Mouse (Mus musculus) cerebellum, adult 9-11 months (tissue): Measurements from ENCODE around the gene Lime1.
A peak's percentile ranks its signal among the peaks of the same experiment; 100 is the strongest.

Experiments
- DNase-seq: peaks from one replicate; pipeline ENCODE4 v3.0.0; 2022

Lime1 gene

DNA sequence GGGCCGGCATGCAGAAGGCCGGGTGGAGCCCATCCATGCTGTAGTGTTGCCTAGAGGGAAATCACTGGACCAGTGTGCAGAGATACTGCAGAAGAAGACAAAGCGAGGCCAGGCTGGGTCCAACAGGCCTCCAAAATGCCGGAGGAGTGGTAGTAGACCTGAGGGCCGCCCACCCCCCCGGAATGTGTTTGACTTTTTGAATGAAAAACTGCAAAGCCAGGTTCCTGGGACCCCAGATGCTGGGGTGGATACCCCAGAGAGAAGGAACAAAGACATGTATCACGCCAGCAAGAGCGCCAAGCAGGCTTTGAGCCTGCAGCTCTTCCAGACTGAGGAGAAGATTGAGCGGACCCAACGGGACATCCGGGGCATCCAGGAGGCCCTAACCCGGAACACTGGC lies at the start of gene Lime1:
TSS of gene Lime1 (plus strand) at position 301 of the 400 bp plus-strand sequence.
- no peak for DNase-seq

- DNase-seq, result no peak
These were observed 47.3 kb upstream of the Lime1 start for GRCm38 (mm10) chr2:181332542-181332941.

DNA sequence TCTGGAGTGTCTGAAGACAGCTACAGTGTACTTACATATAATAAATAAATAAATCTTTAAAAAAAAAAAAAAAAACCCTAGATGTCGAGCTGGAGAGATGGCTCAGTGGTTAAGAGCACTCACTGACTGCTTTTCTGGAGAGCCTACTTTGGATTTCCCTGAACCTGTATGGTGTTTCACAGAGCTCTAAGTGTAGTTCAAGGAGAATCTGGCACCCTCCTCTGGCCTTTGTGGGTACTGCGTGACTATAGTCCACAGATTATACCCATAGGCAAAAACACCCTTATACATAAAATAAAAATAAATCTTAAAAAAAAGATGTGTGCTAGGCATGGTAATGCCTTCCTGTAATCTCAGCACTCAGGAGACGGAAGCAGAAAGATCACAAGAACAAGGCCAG lies 45.9 kb upstream of the Lime1 start:
- peak; percentile 66 for DNase-seq

GRCm38 (mm10) chr2:181340426-181340825 lies 39.5 kb upstream of the Lime1 start:
- peak; percentile 71 for DNase-seq

DNA sequence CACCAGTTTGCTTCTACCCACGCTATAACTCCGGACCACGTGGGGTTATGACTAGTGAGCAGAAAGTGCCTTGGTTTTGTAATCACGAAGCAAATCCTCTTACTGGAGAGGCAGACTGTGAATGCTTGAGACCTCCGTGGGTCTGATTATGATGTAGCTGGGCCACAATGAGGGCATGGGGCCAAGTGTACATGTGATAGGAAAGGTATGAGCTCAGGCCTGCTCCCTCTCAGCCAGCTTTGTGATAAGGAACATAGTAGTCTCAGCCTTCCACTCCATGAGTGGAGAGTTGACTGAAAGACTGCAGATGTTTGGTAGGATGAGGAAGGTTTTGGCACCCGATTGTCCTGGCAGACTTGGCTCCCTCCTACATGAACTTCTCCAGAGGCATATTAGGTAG lies 37.1 kb upstream of the Lime1 start:
- no peak for DNase-seq

GRCm38 (mm10) chr2:181356780-181357179 lies 23.1 kb upstream of the Lime1 start:
- DNase-seq, result no peak

DNA sequence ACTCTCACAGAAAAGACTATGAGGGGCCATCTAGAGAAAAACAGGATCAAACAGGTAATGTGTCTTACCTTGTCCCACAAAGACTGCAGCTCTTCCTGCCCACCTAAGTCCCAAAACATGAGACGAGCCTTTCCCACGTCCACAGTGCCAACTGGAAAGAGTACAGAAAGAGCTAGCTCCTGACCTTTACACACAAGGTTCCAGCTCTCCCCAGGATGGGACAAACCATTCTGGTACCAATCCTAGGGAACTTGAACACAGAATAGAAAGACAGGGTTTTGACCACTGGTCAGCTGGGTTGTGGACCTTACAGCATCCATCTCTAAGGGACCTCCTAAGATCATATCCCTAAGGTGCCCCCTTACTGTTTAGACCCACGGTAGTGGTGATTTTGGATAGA lies 15.9 kb upstream of the Lime1 start:
- no peak for DNase-seq

GRCm38 (mm10) chr2:181364487-181364859 lies 15.4 kb upstream of the Lime1 start:
- DNase-seq, result no peak

DNA sequence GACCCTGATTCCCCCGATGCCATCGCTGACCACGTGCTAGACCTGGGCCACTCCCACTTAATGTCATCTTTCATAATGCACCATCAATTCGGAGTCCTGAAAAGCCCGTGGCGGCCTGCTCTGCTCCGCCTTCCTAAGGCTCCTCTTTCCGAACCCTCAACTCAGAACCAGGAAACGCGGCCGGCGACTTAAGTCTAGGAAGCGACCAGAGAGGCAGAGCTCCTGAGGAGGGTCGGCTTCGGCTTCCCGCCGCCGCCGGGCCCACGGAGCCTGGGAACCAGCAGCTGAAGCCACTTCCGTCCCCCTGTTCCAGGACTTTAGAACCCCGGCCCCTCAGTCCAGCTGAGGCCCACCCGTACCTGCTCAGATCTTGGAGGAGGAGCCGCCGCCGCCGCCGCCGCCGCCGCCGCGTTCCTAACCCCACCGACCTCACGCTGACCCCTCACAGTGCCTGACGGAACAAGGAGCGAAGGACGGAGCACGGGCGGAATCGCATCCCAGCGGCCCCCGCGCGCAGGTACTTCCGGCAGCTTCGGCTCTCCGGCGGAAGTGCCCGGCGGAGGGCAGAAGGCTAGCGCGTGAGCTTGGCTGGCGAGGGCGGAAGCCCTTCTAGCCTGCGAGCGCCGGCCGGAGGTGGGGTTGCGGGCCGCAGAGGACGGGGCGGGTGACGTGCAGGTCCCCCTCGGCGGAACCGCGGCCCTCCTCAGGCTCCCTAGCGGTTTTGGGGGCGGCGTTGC lies 14.8 kb upstream of the Lime1 start, which contains the start of the genes Zgpat and Arfrp1:
TSS of gene Zgpat (plus strand) at position 69 of the 737 bp plus-strand sequence.
TSS of gene Arfrp1 (minus strand) at position 545 of the 737 bp plus-strand sequence.
- DNase-seq, result peak; percentile 90

- DNase-seq, result no peak
These were observed 14.2 kb upstream of the Lime1 start for GRCm38 (mm10) chr2:181365655-181366075.

- no peak for DNase-seq
These were observed 9.9 kb upstream of the Lime1 start for GRCm38 (mm10) chr2:181370001-181370400.

DNA sequence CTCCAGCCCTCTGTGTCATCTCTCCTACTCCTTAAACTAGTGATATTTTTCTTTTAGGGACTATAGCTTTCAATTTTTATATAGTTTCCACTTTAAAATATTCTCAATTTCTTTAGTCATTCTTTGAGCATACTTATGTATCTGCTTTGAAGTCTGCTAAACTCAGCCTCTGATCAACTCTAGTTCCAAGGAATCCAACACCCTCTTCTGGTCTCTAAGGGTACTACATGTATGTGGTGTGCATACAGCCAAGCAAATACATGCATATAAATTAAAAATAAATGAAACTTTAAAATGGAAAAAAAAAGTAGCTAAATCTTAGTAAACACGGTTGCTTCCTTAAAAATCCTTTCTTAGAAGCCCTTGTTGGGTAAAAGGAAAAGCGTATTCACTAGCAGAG lies 4.1 kb upstream of the Lime1 start:
- DNase-seq, result no peak

DNA sequence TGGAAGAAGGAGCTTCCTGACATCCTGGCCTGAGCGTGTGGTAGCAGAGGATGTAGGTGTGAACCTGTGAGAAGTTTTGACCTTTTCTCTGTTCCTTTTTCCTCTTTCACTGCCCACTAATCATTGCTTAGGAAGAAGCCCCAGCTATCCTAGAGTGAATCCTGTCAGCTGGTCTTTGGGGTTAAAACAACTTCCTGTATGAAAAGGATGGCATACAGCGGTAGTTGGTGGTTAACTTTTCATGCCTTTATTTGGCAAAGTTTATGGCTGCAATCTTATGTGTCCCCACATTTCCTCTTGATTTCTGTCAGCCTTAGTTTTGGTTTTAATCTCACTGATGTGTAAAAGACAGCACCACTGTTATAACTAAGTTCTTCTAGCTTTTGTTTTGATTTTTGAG lies 2.6 kb upstream of the Lime1 start:
- no peak for DNase-seq

DNA sequence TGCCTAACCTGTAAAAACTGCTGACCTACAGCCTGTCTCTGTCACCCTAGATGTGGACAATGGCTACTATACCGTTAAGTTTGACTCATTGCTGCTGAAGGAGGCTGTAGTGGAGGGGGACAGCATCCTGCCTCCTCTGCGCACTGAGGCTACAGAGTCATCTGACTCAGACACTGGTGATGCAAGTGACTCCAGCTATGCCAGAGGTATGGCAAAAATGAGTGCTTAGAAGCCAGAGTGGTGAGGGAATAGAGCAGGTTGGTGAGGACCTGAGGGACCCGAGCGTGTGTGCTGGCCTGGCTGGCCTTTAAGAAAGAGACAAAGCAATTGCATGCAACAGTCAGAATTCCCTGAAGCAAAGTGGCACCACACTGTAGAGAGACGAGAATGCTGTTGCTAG lies 1.2 kb upstream of the Lime1 start:
- DNase-seq, result no peak

DNA sequence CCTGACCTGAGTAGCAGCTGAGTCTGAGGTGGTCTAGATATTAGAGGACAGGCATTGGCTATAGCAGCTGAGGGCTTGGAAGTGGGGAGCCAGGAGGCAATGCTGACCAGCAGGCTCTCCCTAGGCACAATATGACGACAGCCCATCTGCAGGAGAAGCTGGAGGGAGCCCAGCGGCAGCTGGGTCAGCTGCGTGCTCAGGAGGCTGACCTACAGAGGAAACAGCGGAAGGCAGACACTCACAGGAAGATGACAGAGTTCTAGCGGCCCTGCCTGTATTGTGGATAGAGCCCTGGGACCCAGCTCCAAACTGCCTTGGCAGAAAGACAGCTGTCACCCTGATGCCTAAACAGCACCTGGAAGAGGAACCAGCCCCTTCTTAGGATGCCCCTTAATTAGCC lies 373 bp downstream of the Lime1 start:
- no peak for DNase-seq

DNA sequence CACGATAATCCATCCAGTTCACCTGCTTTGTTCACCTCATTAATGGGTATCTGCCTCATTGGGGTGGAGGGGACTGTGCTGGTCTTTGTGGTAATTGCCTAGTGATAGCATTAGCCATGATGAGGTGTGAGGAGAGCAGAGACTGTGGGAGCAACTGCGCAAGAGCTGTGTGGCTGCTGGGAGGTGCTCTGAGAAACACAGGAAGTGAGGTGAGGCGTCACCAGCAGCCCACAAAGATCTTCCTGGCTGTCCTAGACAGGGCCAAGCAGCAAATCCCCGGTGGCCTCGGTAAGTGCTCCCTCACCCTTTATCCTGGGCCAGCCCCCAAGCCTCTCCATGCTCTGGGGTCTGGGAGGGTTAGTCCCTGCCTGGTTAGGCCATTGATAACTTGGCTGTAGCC lies 1.2 kb downstream of the Lime1 start:
- DNase-seq, result no peak

- no peak for DNase-seq
These were observed 1.9 kb downstream of the Lime1 start for GRCm38 (mm10) chr2:181381631-181382306.

GRCm38 (mm10) chr2:181384463-181384862 lies 4.6 kb downstream of the Lime1 start:
- peak; percentile 38 for DNase-seq

GRCm38 (mm10) chr2:181384919-181385391 lies 5.1 kb downstream of the Lime1 start:
- DNase-seq, result peak; percentile 66

GRCm38 (mm10) chr2:181385885-181386284 lies 6.0 kb downstream of the Lime1 start:
- DNase-seq, result peak; percentile 91

DNA sequence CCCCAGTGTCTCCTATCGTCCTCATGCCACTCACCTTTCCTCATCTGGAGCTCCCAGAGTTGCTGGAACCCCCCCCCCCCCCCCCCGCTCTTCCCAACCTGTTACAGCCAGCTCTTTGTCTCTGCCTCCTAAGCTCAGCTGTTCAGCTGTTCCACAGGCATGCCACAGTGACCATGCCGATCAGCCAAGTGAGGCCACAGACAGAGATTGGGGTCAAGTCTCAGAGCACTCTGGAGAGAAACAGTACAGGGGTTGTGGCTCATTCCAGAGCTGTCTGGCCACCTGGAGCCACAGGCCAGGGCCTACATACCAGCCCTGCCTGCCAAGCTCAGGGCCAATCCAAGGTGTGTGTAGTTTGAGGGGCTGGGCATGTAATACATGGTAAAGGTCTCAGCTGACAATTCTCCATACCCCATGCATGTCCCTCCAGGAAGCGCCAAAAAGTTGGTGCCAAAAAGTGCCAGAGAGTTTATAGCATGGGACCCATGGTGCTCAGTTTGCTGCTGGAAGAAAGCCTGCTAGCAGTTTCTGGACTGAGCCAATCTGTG lies 6.9 kb downstream of the Lime1 start:
- peak; percentile 36 for DNase-seq

DNA sequence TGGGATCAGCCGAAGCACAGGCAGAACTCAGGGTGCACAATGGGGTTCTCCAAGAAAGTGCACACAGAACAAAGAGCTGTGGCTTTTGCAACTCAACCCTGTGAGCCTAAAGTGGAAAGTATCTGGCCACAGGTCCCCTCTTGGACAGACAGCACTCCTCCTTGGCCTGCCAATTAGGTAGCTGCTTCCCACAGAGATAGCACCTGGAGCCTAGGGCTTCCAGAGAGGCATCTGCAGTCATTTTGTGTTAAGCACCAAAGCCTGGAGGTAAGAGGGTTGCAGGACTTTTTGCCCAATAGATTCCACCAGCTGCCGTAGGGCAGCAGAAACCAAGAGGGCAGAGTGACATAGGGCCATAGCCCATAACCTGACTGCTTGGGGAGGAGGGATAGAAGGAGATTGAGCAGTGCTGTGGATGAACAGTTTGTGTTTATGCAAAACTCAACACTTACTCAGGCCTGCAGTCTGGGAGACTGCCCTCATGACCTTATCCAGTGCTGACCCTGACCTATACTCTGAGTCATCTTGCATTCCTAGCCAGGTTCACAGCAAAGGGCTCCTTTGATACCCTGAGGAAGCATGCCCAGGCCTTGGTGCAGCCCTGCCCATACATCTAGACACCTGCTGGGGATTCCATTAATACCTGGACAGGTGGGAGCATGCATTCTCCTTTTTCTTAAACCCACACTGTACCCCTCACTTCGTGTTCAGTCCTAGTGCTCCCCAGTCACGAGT lies 10.4 kb downstream of the Lime1 start:
- DNase-seq, result peak; percentile 84

GRCm38 (mm10) chr2:181391022-181391421 lies 11.1 kb downstream of the Lime1 start:
- peak; percentile 50 for DNase-seq
